Mouse (Mus musculus) retina, embryonic 14.5 days (tissue): ENCODE data around the gene Sema6d.

Experiments used
- DNase-seq: peaks from one replicate; pipeline ENCODE4 v3.0.0-alpha.2; 2015; ENCODE audit warnings: low spot score

Gene Sema6d

GRCm38 (mm10) chr2:124401727-124402380, 312.1 kb downstream of the Sema6d start:
- no peak for DNase-seq

- DNase-seq = no peak
Observed at GRCm38 (mm10) chr2:124403571-124403970, 313.8 kb downstream of the Sema6d start.

GRCm38 (mm10) chr2:124403981-124404380, 314.2 kb downstream of the Sema6d start:
- DNase-seq = no peak

GRCm38 (mm10) chr2:124404631-124405562, 315.1 kb downstream of the Sema6d start:
- no peak for DNase-seq

DNA sequence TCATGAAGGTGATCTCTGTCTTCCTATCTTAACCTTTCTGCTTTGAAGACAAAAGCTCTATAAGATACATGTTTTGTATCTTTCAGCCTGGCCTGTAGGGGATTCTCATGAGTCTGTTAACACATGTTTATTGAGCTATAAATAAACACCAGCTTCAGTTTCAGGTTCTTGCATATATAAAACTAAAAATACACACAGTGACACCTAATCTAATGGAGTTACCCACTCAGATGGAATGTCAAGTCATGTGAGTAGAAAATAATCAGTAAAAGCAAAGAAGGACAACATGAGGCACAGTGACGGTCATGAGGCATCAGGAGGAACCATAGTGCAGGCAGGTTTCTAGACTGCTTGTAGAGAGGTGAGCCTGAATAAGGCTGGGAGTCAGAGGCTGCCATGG, 319.2 kb downstream of the Sema6d start:
- DNase-seq = no peak

DNA sequence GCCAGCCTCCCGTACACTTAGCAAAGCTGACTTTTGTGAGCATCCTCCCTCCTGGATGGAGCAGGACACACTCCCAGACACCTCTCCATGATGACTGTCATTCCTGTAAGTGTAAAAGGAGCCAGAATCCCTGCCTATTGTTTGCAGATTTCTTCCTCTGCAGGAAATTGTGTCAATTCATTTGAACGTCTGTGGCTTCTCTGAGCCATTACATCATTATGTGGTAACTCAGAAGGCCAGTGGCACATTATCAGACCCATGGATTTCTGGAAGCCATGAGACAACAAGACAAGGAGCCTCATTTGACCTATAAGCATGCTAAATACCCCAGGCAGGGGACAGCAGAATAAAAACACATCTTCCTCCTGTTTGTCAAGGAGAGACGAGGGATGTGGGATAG, 327.0 kb downstream of the Sema6d start:
- no peak for DNase-seq

GRCm38 (mm10) chr2:124418319-124418718, 328.6 kb downstream of the Sema6d start:
- no peak for DNase-seq

- DNase-seq = no peak
Observed at GRCm38 (mm10) chr2:124420170-124420825, 330.5 kb downstream of the Sema6d start.

GRCm38 (mm10) chr2:124429744-124430143, 340.0 kb downstream of the Sema6d start:
- DNase-seq = no peak

DNA sequence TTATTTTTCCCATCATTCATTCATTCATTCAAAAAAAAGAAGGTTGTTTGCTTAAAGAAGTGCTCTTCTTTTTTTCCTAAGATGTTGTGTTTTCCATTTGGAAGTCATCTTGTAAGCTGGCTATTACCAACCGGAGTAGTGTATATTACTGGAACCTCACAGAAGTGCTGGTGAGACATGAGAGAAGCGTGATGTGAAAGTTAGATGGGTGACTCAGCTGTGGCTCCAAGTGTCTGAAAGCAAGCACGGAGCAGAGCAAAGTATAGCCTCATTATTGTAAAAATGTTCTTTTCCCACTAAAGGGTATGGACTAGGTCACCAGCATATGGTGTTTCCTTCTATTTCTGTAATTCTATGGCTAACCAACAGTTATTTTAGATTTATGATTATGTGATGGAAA, 340.9 kb downstream of the Sema6d start:
- no peak for DNase-seq

DNA sequence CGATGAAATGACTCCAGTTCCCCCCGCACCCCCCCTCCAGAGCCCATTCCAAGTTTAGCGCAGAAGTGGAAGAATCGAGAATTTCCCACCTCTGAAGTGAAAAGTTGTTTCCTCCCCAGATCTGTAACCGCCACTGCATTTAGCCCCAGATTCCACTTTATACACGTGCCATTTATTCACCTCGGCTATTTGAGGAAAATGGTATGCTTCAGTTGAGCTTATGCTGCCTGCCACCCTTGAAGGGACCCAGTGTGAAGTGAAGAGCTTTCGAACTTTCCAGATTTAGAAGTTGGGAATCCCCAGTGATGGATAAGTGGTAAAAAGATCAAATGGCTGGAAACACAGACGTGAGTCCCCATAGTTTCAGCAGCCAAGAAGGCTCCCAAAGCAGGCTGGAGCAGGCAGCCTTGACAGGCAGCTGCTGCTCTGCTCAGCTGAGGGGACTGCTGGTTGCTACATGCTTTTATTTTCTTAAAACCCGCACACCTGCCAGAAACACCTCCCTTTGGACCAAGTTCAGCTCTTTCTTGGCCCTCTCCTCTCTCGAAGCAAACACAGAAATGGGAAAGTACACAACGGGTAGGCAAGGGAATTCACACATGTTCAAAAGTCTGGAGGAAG, 345.7 kb downstream of the Sema6d start:
- DNase-seq = no peak

GRCm38 (mm10) chr2:124436704-124437103, 346.9 kb downstream of the Sema6d start:
- DNase-seq = no peak

DNA sequence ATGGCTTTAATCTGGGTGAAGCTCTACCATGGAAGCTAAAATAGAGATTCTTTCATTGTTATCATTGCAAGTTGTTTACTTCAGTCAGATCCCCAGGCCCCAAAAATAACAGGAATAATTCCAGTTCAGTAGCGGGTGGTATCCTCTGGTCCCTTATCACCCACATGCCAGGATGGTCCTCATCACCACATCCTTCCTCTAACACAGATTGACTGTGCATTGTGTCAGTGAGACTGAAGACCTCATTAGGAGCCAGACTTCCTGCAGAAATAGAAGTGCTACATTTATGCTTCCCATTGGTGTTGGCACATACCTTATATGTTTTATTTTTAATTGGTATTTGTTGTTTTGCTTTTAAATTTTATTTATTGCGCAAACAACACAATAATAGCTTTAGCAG, 354.4 kb downstream of the Sema6d start:
- DNase-seq = no peak

GRCm38 (mm10) chr2:124455881-124456280, 366.1 kb downstream of the Sema6d start:
- DNase-seq = no peak

GRCm38 (mm10) chr2:124456999-124457398, 367.2 kb downstream of the Sema6d start:
- no peak for DNase-seq

GRCm38 (mm10) chr2:124458028-124458427, 368.3 kb downstream of the Sema6d start:
- DNase-seq = no peak

GRCm38 (mm10) chr2:124460956-124461355, 371.2 kb downstream of the Sema6d start:
- DNase-seq = no peak

DNA sequence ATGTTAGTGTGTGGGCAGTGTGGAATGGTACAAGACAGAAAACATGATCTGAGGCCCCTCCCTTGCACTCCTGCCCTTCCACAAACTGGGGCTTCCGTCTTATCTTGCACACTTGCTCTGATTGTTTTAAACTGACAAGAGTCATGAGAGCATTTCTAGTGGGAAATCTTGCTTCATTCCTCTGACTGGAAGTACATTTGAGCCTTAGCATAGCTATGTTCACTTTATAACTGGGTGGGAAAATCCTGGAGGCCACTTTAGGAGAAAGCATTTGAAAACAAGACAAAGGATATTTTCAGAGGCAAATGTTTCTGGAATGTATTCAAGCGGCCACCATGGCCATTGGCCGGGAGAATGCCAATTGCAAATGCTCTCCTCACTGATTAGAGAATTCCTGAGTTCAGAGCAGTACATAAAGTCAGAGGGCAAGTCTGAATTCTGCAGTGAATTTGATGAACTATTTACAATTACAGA, 371.6 kb downstream of the Sema6d start:
- DNase-seq = no peak

GRCm38 (mm10) chr2:124465004-124465946, 375.5 kb downstream of the Sema6d start:
- DNase-seq = peak; percentile 46

- no peak for DNase-seq
Observed at GRCm38 (mm10) chr2:124467429-124467828, 377.7 kb downstream of the Sema6d start.
